Mouse (Mus musculus) midbrain, embryonic 11.5 days (tissue): Measurements from ENCODE around the gene Mta1. TPM values are rescaled to one million over a fixed set of nuclear protein-coding genes. Genes with fewer than 3 reads are reported as not detected.

Source experiments
- ATAC-seq: fragments of 200-750 bp; cut with Nextera tagmentation; 2 replicates; pipeline ENCODE4 v1.8.0; 2017; ENCODE audit warnings: moderate TSS enrichment, moderate library complexity; ENCODE audit not compliant: low FRiP score
- DNase-seq: peaks from one replicate; pipeline ENCODE4 v3.0.0; 2015; ENCODE audit warnings: low spot score; ENCODE audit errors: missing footprints
- H3K27ac ChIP-seq: fragments of 300-500 bp; sonication (generic); 2 replicates; pipeline ENCODE4 v1.5.1; 2014; ENCODE audit warnings: low read depth, low read length
- H3K27me3 ChIP-seq: fragments of 300-500 bp; sonication (generic); 2 replicates; pipeline ENCODE4 v1.6.1; 2014; ENCODE audit warnings: mild to moderate bottlenecking, low read length, moderate library complexity, mixed read lengths; ENCODE audit not compliant: control insufficient read depth, insufficient read depth
- H3K36me3 ChIP-seq: fragments of 300-500 bp; sonication (generic); 2 replicates; pipeline ENCODE4 v1.6.1; 2014; ENCODE audit warnings: mild to moderate bottlenecking, low read length, moderate library complexity, mixed read lengths; ENCODE audit not compliant: control insufficient read depth, insufficient read depth
- H3K4me1 ChIP-seq: fragments of 300-500 bp; sonication (generic); 2 replicates; pipeline ENCODE4 v1.6.1; 2014; ENCODE audit warnings: low read length; ENCODE audit not compliant: control insufficient read depth, insufficient read depth
- H3K4me2 ChIP-seq: fragments of 300-500 bp; sonication (generic); 2 replicates; pipeline ENCODE4 v1.6.1; 2014; ENCODE audit warnings: mild to moderate bottlenecking, moderate library complexity
- H3K4me3 ChIP-seq: fragments of 300-500 bp; sonication (generic); 2 replicates; pipeline ENCODE4 v1.5.1; 2014; ENCODE audit warnings: low read depth, low read length
- H3K9ac ChIP-seq: fragments of 300-500 bp; sonication (generic); 2 replicates; pipeline ENCODE4 v1.6.1; 2014; ENCODE audit warnings: low read length
- H3K9me3 ChIP-seq: fragments of 300-500 bp; sonication (generic); 2 replicates; pipeline ENCODE4 v1.6.1; 2016; ENCODE audit warnings: low read length; ENCODE audit not compliant: control insufficient read depth
- WGBS: fragments of 180-500 bp; shearing (Covaris S2); extraction: QIAGEN DNeasy Blood & Tissue Kit; methylation state at CpG from one replicate; pipeline ENCODE4 v1.1.7; 2014; 5-methylcytosine and 5-hydroxymethylcytosine counted together
- polyA plus RNA-seq: library from polyadenylated mRNA; unstranded; fragments of >200 nt; fragmentation: Nextera tagmentation; extraction: Ambion mirVana; gene quantifications from 2 replicates; pipeline ENCODE4 v1.2.1, GENCODE M21; 2014

Gene Mta1
- polyA plus RNA-seq, 1 experiment from 2014 or later, result 21.4 TPM

DNA sequence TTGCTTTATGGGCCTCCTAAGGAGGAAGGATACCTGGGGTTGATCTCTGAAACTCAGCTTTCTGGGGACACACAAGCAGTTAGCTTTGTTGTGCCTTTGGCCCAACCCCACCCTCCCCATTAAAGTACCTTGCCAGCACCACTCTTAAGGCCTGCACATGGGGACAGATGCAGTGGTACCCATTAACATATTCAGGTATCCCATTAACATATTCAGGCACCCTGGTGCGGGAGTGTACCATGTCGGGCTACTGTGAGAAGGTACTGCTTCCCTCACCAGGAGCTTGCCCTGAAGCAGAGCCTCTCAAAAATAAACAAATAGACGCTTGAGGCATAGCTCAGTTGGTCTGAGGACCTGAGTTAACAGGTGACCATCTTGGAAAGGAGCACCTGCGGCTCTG, 10.1 kb upstream of the Mta1 start:
- H3K4me3 ChIP-seq, result no peak overlapping the region
- DNase-seq, result no peak
- H3K9me3 ChIP-seq, result no peaks in the 10 kb centered on the region
- no peaks in the 10 kb centered on the region for H3K36me3 ChIP-seq
- no peaks in the 10 kb centered on the region for H3K4me1 ChIP-seq
- no peak overlapping the region for H3K27ac ChIP-seq
- no peak overlapping the region for H3K4me2 ChIP-seq
- no peak for ATAC-seq
- H3K27me3 ChIP-seq, result no peaks in the 10 kb centered on the region
- WGBS, result 42% methylated on average over 4 of the region's 4 CpGs
- no peak overlapping the region for H3K9ac ChIP-seq

- Histone ChIP-seq H3K27ac (no peak overlapping the region), H3K27me3 (no peaks in the 10 kb centered on the region), H3K4me1 (no peaks in the 10 kb centered on the region), H3K4me3 (no peak overlapping the region), H3K9ac (no peak overlapping the region), H3K9me3 (no peaks in the 10 kb centered on the region), H3K36me3 (no peaks in the 10 kb centered on the region), H3K4me2 (no peak overlapping the region)
- WGBS, result 97% methylated on average over 6 of the region's 6 CpGs
- DNase-seq (no peak), ATAC-seq (no peak)
These were observed 9.0 kb upstream of the Mta1 start for GRCm38 (mm10) chr12:113089107-113089506.

DNA sequence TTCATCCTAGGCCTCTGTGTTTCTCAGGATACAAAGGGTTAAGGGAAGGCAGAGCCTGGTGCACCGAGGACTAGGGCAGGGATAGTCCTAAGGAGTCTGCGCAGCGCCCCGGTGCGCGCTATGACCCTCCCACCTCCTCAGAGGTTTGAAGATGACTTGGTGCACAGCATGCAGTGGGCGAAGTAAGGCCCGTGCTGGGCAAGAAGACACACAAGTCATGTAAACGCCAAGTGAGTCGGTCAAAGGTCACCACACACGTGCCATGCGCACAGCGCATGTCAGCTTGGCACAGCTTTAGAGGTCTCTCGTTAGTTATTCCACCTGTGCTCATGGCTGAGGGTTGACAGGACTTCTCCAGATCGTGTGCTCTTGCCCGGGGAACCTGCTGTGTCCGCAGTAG, 8.0 kb upstream of the Mta1 start:
- no peak for ATAC-seq
- Histone ChIP-seq H3K27me3 (no peaks in the 10 kb centered on the region), H3K4me2 (no peak overlapping the region), H3K36me3 (no peaks in the 10 kb centered on the region), H3K9me3 (no peaks in the 10 kb centered on the region), H3K27ac (no peak overlapping the region), H3K4me1 (no peaks in the 10 kb centered on the region), H3K4me3 (no peak overlapping the region), H3K9ac (no peak overlapping the region)
- WGBS, result 81% methylated on average over 17 of the region's 17 CpGs
- DNase-seq, result no peak

DNA sequence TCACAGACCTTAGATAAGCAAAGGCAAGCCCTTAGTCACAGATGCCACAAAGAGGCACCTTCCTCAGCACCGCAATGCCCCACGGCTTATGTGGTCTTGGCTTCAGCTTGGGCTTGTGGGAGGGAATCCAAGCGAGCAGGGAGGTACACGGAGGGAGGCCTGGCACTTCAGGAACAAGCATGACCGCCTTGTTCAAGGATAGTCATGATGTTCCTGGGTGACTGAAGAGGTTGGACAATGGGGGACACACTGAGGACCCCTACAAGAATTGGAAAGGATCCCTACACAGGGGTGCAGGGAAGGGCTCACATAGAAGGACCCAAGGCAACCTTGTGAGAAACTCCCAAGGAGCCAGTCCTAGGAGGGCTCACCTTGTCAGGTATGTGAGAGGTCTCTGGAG, 1.0 kb upstream of the Mta1 start:
- Histone ChIP-seq H3K4me3 (no peak overlapping the region; the same call in 1 of the 2 replicates), H3K36me3 (no peaks in the 10 kb centered on the region), H3K4me2 (peak overlapping the region; percentile 97), H3K27me3 (no peaks in the 10 kb centered on the region), H3K9ac (peak overlapping the region; percentile 100), H3K9me3 (no peaks in the 10 kb centered on the region), H3K4me1 (peaks cover 27% of the 10 kb centered on the region), H3K27ac (no peak overlapping the region)
- DNase-seq (no peak), ATAC-seq (peak; percentile 8; the same call in 1 of the 2 replicates)
- WGBS, result 87% methylated on average over 5 of the region's 5 CpGs

GRCm38 (mm10) chr12:113098530-113099151, 563 bp downstream of the Mta1 start:
- under 1% methylated on average over 54 of the region's 60 CpGs for WGBS

DNA sequence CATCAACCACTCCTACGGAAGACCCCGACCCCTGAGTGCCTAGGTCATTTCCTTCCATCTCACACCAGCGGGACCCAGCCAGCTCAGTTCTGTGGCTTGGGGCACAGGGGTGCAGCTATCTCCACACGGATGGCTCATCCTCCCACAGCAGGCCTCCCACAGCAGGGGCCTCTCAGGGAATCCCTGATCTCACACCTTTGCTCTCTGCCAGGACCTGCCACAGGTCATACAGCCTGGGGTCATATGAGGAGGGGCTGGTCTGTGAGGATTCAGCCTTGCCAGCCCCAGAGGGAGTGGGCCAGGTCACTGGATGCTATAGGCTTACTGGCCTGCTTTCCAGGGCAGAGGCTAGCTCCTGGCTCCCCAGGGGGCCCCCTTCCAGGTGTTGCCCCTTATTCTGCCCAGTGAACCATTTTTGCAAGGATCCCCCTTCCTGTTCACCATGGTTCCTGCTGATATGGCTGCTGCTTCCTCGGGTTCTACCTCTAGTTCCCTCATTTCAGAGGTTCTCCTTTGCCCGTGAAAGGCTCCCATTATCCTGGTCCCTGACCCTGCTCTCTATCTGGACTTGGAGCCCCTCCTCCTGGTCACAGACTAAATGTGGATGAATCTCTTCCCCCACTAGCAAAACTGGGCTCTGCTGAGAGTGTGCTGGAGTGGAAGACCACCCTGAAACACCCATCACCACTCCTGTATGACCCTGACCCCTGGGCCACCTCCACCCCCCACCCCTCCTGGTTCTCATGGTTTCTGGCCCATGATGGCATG, 1.6 kb downstream of the Mta1 start:
- peak; percentile 82 for DNase-seq
- peak overlapping the region; percentile 100 for H3K9ac ChIP-seq
- no peaks in the 10 kb centered on the region for H3K27me3 ChIP-seq
- no peak overlapping the region for H3K27ac ChIP-seq
- 38% methylated on average over 6 of the region's 6 CpGs for WGBS
- no peak for ATAC-seq
- peak overlapping the region; percentile 95 for H3K4me2 ChIP-seq
- H3K36me3 ChIP-seq, result no peaks in the 10 kb centered on the region
- H3K4me3 ChIP-seq, result peak overlapping the region; percentile 99
- peaks cover 27% of the 10 kb centered on the region for H3K4me1 ChIP-seq
- no peaks in the 10 kb centered on the region for H3K9me3 ChIP-seq

More at GRCm38 (mm10) chr12:113098530-113099151, 563 bp downstream of the Mta1 start:
- Histone ChIP-seq H3K27ac (peak overlapping the region; percentile 65), H3K36me3 (no peaks in the 10 kb centered on the region), H3K4me3 (peak overlapping the region; percentile 99), H3K4me2 (peak overlapping the region; percentile 95), H3K9me3 (no peaks in the 10 kb centered on the region), H3K27me3 (no peaks in the 10 kb centered on the region), H3K9ac (peak overlapping the region; percentile 100), H3K4me1 (peaks cover 27% of the 10 kb centered on the region)
- peak; percentile 31 for ATAC-seq
- peak; percentile 94 for DNase-seq

DNA sequence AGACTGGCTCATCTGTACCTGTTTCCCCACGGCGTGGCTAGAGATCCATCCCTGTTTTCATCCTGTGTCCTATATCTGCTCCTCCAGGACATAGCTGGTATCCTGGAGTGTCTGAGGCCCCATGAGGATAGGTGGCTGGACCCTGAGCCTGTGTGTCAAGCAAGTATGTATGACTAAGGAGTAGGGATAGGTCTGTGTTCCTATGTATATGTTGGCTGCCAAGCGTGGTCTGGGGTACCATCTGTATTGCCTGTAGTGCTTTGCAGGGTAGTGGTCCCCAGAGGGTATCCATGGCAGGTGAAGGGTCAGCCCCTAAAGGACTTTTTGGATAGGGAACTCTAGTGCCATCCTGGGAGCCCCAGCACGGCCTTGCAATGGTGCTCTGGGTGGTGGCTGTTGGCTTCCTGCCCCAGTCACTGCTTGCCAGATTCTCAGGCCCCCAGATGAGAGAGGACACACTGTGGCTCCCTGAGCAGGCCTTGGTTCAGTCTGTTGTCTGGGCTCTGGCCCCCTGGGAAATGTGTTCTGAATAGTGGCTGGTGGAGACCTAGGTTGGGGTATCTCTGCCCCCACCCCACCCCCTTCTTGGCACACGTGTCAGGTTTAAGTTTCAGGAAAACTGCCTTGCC, 2.5 kb downstream of the Mta1 start:
- H3K9me3 ChIP-seq, result peaks cover 2% of the 10 kb centered on the region; the same call in 1 of the 2 replicates
- no peak overlapping the region for H3K4me3 ChIP-seq
- DNase-seq (peak; percentile 81), ATAC-seq (no peak)
- peaks cover 27% of the 10 kb centered on the region for H3K4me1 ChIP-seq
- H3K27ac ChIP-seq, result no peak overlapping the region
- 84% methylated on average over 5 of the region's 5 CpGs for WGBS
- H3K36me3 ChIP-seq, result no peaks in the 10 kb centered on the region
- H3K27me3 ChIP-seq, result no peaks in the 10 kb centered on the region
- H3K9ac ChIP-seq, result peak overlapping the region; percentile 3; the same call in 1 of the 2 replicates
- no peak overlapping the region for H3K4me2 ChIP-seq

DNA sequence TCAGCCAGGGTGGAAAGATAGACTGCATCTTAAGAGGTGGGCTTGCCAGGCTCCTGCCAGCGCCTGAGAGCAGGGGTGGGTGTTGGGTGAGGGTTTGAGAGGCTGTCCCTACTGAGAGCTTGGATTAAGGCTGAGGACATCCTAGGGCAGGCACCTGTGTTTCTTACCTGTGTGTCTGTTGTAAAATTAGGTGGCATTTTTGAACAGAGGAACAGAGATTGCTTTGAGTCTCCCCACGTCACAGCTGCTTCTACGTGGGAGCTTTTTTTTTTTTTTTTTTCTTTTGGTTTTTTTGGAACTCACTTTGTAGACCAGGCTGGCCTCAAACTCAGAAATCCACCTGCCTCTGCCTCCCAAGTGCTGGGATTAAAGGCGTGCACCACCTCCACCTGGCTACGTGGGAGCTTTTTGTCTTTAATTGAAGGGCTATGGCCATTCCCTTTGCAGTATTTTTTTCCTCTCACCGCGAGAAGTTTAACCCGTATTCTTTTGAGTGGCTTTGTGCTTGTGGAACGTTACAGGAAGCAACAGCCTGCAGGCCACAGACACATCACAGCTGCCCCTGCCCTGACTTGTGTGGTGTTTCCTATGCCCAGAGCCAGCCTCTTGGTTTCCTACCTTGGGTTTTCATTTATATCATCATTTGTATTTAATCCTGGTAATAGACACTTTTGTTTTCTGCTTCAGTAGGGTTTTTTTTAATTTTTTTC, 3.3 kb downstream of the Mta1 start:
- Histone ChIP-seq H3K9ac (0 out of 2 replicates have a peak overlapping the region, but pooled peaks have one; percentile 16), H3K9me3 (peaks cover 4% of the 10 kb centered on the region; the same call in 1 of the 2 replicates), H3K4me1 (peaks cover 27% of the 10 kb centered on the region), H3K27me3 (no peaks in the 10 kb centered on the region), H3K27ac (no peak overlapping the region), H3K36me3 (no peaks in the 10 kb centered on the region), H3K4me2 (no peak overlapping the region), H3K4me3 (no peak overlapping the region)
- DNase-seq (peak; percentile 69), ATAC-seq (no peak)
- 91% methylated on average over 9 of the region's 9 CpGs for WGBS
